Mouse (Mus musculus) cerebellum, adult 2 months (tissue): Measurements from ENCODE around the gene Abcc9. TPM values are rescaled to one million over a fixed set of nuclear protein-coding genes. Genes with fewer than 3 reads are reported as not detected.

Source experiments
- DNase-seq, 2 experiments: peaks; one replicate each; pipeline ENCODE4 v3.0.0; 2021
- H3K27ac ChIP-seq: fragments of 200-500 bp; 2 replicates; pipeline ENCODE4 v1.5.1; 2012; ENCODE audit warnings: low read length, control low read depth, inconsistent platforms; ENCODE audit not compliant: insufficient read depth
- H3K27me3 ChIP-seq: fragments of 200-500 bp; 2 replicates; pipeline ENCODE4 v1.6.1; 2012; ENCODE audit warnings: inconsistent platforms, mild to moderate bottlenecking, low read length, moderate library complexity; ENCODE audit not compliant: control insufficient read depth, insufficient read depth
- H3K4me1 ChIP-seq: fragments of 200-500 bp; 2 replicates; pipeline ENCODE4 v1.6.1; 2011; ENCODE audit warnings: low read length; ENCODE audit not compliant: control insufficient read depth, insufficient read depth
- H3K4me3 ChIP-seq: fragments of 200-500 bp; replicated peaks from 2 replicates; pipeline ENCODE3; 2011; ENCODE audit warnings: mild to moderate bottlenecking, low read depth, low read length, control low read depth; ENCODE audit not compliant: insufficient read depth
- CTCF ChIP-seq: fragments of 200-500 bp; IDR thresholded peaks from 2 replicates; pipeline ENCODE4 v1.5.1; 2011; ENCODE audit warnings: low read depth, mild to moderate bottlenecking, control low read depth, low read length, moderate library complexity, borderline replicate concordance; ENCODE audit not compliant: insufficient read depth
- POLR2A ChIP-seq: fragments of 200-500 bp; IDR thresholded peaks from 2 replicates; pipeline ENCODE4 v1.6.1; 2011; ENCODE audit warnings: low read length, control low read depth, borderline replicate concordance; ENCODE audit not compliant: insufficient read depth
- WGBS: fragments of 180-500 bp; shearing (Covaris S2); methylation state at CpG from one replicate; pipeline ENCODE4 v1.1.7; 2018; 5-methylcytosine and 5-hydroxymethylcytosine counted together
- polyA plus RNA-seq: library from polyadenylated mRNA; depleted of rRNA; stranded (reverse); fragments of >200 nt; gene quantifications from 2 replicates; pipeline ENCODE4 v1.2.3, GENCODE M21; 2012

The Abcc9 gene
- polyA plus RNA-seq, 1 experiment = 3.6 TPM

DNA sequence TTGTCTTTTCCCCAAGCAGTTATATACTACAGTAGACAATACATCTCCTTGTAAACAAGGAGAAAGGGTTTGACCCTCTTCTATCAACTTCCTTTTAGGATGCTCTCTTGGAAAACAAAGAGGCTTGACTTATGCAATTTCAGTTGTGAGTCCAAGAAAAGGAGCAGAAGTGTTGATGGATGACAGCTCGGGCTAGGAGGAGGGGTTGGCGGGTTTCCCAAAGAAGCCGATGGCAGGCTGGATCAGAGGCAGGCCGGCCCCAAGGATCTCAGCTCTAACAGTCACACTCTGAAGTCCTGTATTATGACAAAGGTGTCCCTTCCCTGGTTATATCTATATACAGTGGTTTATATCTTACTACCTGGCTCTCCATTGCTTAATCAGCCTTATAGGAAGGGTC lies 150.6 kb downstream of the Abcc9 start:
- 8% methylated on average over 4 of the region's 4 CpGs for WGBS
- Histone ChIP-seq H3K4me3 (no peak overlapping the region), H3K4me1 (no peaks in the 10 kb centered on the region), H3K27me3 (no peaks in the 10 kb centered on the region), H3K27ac (no peak overlapping the region)
- TF ChIP-seq POLR2A = no peak
- TF ChIP-seq CTCF = no peak
- DNase-seq = no peak

DNA sequence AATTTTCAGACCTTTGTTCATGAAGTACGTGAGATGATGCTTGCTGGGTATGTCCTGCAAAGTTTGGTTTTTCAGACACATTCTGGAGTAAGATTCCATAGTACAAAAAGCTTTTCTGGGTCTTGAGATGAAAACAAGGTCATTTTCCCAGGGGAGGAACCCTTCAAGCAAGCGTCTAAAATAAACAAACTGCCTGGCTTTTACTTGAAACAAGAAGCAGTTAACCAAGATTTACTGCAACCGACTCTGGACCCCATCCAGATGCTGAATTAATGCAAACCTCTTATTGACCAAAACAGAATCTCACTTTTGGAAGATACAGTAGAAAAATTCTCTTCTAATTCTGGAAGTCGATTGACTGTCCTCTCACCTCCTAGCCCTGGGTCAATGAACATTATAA lies 151.2 kb downstream of the Abcc9 start:
- H3K4me1 ChIP-seq = no peaks in the 10 kb centered on the region

DNA sequence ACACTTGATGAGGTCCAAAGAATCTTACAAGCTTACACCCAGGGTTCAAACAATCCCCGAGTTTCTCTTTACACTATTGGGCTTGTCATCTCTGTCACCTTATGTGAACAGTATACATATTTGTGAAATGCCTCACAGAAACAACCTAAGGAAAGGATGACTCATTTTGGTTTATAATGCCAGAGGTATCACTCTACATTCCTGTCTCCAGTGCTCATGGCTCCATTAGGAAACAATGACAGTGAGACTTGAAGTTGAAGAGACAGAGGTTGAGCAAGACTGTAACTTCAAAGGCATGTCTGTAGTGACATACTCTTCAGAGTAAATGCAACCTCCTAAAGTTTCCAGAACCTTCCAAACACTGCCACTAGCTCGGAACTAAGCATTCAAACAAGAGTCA lies 153.7 kb downstream of the Abcc9 start:
- H3K27me3 ChIP-seq = no peaks in the 10 kb centered on the region
- no peaks in the 10 kb centered on the region for H3K4me1 ChIP-seq
- H3K27ac ChIP-seq = no peak overlapping the region
- H3K4me3 ChIP-seq = no peak overlapping the region
- no peak for DNase-seq
- WGBS = 96% methylated on average over 2 of the region's 2 CpGs
- TF ChIP-seq CTCF (no peak), POLR2A (no peak)

More for the DNA sequence above, 151.2 kb downstream of the Abcc9 start:
- Histone ChIP-seq H3K4me3 (no peak overlapping the region), H3K27me3 (no peaks in the 10 kb centered on the region), H3K27ac (no peak overlapping the region)
- TF ChIP-seq POLR2A (no peak), CTCF (no peak)
- WGBS = 64% methylated on average over 4 of the region's 4 CpGs
- DNase-seq = no peak

DNA sequence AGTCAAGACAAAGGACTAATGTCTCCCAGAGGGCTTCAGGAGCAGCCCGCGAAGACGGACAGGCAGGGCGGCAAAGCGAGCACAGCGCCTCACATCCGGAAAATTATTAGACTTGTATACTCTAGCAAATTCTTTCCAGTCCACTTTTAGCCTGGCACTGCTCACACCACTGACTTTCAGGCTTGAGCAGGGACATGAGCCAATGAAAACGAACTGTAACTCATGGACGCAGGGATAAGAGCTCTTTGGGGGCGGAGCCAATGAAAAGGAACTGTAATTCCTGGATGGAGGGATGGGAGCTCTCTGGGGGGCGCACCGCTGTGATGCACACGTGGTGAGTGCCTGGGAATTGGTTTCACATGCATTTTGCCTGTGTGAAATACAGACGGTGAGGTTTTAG lies 157.0 kb downstream of the Abcc9 start:
- no peaks in the 10 kb centered on the region for H3K4me1 ChIP-seq
- H3K27ac ChIP-seq = no peak overlapping the region
- H3K4me3 ChIP-seq = no peak overlapping the region
- no peaks in the 10 kb centered on the region for H3K27me3 ChIP-seq
- WGBS = 50% methylated on average over 14 of the region's 14 CpGs
- no peak for TF ChIP-seq CTCF
- TF ChIP-seq POLR2A = no peak
- DNase-seq = no peak

DNA sequence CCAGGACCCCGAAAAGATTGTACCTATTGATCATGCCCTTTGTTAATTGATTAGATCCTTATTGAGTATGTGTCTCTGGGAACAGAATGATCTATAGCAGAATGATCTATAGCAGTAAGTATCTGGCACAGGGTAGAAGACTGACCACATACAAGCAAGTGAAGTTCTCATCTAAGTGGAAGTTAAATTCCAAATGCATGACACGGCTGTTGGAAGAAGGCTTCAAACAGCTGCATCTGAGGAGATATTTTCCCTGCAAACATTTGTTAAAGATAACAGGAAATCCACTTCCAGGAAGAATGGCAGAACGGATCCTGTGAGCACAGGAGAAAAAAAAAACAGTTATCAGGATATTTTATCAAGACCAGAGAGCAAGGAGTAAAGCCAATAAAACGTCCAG lies 158.5 kb downstream of the Abcc9 start:
- WGBS = 80% methylated on average over 4 of the region's 4 CpGs
- no peak for DNase-seq
- Histone ChIP-seq H3K27me3 (no peaks in the 10 kb centered on the region), H3K4me1 (no peaks in the 10 kb centered on the region), H3K4me3 (no peak overlapping the region), H3K27ac (no peak overlapping the region)
- TF ChIP-seq POLR2A = no peak

DNA sequence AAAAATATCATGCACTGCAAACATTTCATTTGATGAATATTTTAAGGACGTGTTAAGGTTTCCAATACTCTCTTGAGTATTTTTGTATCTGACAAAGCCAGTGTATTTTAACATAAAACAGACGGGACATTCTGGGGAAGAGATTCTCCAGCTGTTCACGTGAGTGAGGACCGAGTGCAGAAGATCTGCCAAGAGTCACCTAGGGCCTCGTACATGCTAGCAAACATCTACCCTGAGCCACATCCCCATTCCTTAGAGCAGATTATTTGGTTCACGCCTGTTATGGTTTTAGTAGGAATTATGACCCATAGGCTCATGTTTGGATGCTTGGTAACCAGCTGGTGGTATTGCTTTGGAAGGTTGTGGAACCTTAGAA lies 159.3 kb downstream of the Abcc9 start:
- Histone ChIP-seq H3K27ac (no peak overlapping the region), H3K4me1 (no peaks in the 10 kb centered on the region), H3K27me3 (no peaks in the 10 kb centered on the region), H3K4me3 (no peak overlapping the region)
- no peak for DNase-seq
- no peak for TF ChIP-seq POLR2A
- no peak for TF ChIP-seq CTCF
- WGBS = 84% methylated on average over 6 of the region's 6 CpGs

DNA sequence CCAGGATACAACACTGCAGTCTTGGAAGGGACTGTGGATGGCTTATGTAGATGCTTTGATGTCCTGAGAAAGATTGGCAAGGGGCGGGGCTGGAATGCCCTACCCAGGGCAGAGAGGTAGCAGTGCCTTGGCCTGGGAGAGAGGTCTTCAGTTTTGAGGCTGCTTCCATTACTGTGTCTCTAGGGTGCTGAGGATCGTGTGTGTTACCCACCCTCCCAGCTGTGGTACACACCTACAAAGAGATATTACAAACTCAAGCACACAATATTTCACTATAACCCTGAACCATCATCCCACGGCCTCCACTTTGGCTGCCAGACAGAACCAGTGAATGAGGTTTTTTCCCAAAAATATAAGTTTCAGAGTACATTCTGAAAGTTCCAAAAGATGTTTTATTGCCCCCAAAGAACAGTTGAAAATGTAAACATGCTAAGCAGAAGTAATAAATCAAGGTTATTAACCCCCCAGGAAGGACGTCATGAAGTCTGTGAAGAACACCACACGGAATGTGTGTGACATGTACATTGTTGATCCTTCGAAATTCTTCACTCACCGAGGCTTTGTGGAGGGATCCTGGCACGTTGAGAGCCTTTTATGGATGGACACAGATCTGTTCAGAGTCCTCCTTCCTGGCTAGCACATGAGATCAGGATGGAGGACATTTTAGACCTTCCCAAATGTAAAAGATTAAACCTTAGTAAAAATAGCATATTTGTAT lies 159.9 kb downstream of the Abcc9 start:
- Histone ChIP-seq H3K4me1 (no peaks in the 10 kb centered on the region), H3K27ac (no peak overlapping the region), H3K4me3 (no peak overlapping the region), H3K27me3 (no peaks in the 10 kb centered on the region)
- no peak for DNase-seq
- 74% methylated on average over 8 of the region's 8 CpGs for WGBS
- no peak for TF ChIP-seq CTCF
- TF ChIP-seq POLR2A = no peak

DNA sequence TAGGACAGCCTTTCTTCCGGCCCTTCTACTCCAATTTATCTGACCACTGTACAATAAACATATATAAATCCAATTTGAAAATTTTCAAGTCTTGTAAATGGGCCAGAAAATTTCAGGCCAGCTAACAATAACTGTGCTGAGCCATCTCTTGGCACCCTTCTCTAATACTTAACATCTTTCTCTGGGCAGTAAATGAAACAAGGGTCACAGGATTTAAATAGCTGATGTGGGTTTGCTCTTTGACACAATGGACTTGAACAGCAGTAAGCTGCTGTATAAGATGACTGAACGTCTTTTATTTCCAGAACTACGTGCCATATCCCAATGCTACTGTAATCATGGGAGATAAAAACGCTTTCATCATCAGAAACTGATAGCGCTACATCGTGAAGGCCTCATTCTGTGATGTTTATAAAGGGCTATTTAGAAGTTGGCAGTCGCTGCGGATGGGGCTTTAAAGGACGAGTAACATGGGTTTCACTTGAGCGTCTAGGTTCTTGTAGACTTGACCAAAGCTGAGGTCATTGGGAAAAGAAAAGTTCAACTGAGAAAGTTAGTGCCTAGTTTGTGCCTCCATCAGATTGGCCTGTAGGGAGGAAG lies 161.5 kb downstream of the Abcc9 start:
- TF ChIP-seq CTCF = no peak
- no peak for TF ChIP-seq POLR2A
- Histone ChIP-seq H3K4me3 (no peak overlapping the region), H3K27me3 (no peaks in the 10 kb centered on the region), H3K27ac (no peak overlapping the region), H3K4me1 (no peaks in the 10 kb centered on the region)
- 83% methylated on average over 10 of the region's 10 CpGs for WGBS
- DNase-seq = no peak
